Mouse (Mus musculus) liver, embryonic 14.5 days (tissue): ENCODE data around the gene Cttnbp2nl.

ENCODE experiments used
- CTCF ChIP-seq: IDR thresholded peaks from 2 replicates; pipeline ENCODE4 v1.5.1; 2016; ENCODE audit warnings: antibody characterized with exemption, low read depth, control low read depth
- EP300 ChIP-seq: IDR thresholded peaks from 2 replicates; pipeline ENCODE4 v1.6.1; 2016; ENCODE audit warnings: antibody characterized with exemption, low read depth

- TF ChIP-seq CTCF: no peak
- no peak for TF ChIP-seq EP300
These were observed 92.6 kb downstream of the Cttnbp2nl start for GRCm38 (mm10) chr3:104960026-104961000.
